Mouse (Mus musculus) NIH3T3 (cell line): Measurements from ENCODE around the gene Pgpep1.

Source experiments
- DNase-seq: peaks from one replicate; pipeline ENCODE4 v3.0.0-alpha.2; 2012; ENCODE audit warnings: low read depth

Pgpep1 gene

GRCm38 (mm10) chr8:70659604-70660272 is 450 bp downstream of the Pgpep1 start:
- peak; percentile 96 for DNase-seq

GRCm38 (mm10) chr8:70658897-70659603 is 1.1 kb downstream of the Pgpep1 start:
- no peak for DNase-seq

DNA sequence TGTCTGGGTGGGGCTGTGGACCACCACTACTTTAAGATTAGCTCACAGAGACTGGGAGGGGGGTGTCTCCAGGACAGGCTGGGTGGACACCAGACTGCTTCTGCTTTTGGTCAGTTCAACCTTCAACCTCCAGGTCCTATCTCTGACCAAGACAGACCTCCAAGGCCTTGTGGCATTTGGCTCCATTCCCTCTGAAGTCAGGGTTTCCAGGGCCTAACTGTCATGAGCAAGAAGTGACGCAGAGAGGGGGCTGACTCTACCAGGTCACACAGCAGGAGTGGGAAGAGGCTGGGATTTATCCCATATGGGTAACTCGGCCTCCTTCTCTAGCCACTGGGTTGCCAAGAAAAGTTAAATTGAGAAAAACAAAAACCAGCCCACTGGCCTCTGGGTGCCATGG is 2.4 kb downstream of the Pgpep1 start:
- no peak for DNase-seq

GRCm38 (mm10) chr8:70657214-70657613 is 3.0 kb downstream of the Pgpep1 start:
- DNase-seq, result no peak

GRCm38 (mm10) chr8:70656193-70656790 is 3.9 kb downstream of the Pgpep1 start:
- DNase-seq, result no peak

GRCm38 (mm10) chr8:70655469-70655868 is 4.7 kb downstream of the Pgpep1 start:
- no peak for DNase-seq

DNA sequence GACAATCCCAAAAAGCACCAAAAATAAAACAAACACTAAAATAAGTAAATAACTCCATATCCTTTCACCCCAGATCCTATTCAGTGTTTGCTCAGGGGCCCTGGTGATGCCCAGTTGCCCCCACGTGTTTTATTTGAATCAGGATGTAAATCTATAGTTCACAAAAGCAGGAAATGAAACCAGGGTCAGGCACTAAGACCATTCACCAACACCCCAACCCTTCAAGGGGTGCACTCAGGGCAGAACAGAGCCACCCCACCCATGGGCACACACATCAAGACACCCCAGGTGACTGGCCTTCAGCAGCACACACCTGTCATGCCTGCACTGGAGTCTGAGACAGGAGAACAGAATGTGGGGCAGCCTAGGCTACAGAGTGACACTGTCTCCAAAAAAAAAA is 6.1 kb downstream of the Pgpep1 start:
- no peak for DNase-seq

DNA sequence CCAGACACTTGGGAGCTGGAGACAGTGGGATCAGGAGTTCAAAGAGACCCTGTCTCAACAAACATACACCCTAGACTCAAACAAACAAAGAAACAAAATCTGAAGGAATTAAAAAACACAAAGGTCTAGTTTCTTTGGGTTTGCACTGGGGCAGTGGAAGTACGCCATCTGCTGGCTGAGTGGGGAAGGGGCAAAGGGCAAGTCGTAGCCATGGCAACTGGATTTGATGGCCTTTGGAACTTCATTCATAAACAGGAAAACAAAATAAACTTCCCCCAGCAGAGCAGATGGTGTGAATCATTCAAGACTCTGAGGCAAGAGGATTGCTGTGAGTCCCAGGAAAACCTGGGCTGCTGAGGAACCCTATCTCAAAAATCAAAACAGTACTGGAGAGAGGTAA is 7.0 kb downstream of the Pgpep1 start:
- DNase-seq, result peak; percentile 78

DNA sequence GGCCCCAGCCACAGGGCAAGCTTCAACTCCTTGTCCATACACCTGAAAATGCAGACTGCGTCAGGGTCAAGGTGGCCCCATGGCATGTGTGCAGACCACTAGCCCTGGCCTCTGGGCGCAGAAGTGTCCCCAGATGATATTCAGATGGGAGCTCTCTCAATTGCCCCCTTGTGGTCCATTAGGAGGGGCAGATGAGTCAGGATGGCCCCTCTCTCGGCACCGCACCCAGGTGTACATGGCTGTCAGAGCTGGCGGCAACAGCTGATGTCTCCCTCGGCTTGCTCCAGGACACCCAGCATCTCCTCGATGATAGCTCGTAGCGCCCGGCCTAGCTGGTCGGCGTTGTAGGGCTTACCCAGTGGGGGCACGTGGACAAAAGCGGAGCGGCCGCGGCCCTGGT is 9.8 kb downstream of the Pgpep1 start:
- no peak for DNase-seq

DNA sequence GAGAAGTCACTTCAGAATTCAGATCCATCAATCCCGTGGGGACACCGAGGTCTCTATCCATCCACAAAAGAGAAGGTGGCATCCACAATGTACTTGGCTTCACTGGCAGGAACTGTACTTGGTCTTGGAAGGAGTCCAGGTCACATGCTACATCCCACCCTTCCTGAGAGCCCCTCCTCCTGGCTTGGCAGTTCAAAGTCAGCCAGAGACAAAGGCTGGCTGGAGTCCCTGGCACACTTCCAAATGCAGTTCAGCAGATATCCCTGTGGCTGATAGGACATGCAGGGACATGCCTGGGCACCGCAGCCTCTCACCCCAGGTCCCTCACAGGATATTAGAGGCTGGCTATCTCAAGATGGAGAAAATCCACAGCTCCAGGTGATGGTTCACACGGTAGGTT is 10.9 kb downstream of the Pgpep1 start:
- peak; percentile 77 for DNase-seq

DNA sequence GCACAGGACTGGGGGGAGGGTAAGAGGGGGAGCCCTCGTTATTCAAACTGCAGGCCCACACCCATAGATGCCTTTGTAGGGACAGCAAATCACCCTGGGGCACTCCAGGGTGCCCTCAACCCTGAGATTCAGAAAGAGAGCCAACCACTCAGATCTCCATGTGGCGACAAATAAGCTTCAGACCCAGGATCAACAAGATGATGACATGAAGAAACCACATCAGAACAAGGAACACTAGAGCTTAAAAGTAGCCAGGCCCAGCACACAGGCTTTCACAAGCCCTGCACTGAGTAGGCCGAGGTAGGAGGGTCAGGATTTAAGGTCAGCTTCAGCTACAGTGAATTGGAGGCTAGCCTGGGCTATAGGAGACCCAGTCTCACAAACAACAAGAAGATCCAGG is 11.3 kb downstream of the Pgpep1 start:
- DNase-seq, result no peak

GRCm38 (mm10) chr8:70648164-70648442 is 12.1 kb downstream of the Pgpep1 start:
- no peak for DNase-seq

DNA sequence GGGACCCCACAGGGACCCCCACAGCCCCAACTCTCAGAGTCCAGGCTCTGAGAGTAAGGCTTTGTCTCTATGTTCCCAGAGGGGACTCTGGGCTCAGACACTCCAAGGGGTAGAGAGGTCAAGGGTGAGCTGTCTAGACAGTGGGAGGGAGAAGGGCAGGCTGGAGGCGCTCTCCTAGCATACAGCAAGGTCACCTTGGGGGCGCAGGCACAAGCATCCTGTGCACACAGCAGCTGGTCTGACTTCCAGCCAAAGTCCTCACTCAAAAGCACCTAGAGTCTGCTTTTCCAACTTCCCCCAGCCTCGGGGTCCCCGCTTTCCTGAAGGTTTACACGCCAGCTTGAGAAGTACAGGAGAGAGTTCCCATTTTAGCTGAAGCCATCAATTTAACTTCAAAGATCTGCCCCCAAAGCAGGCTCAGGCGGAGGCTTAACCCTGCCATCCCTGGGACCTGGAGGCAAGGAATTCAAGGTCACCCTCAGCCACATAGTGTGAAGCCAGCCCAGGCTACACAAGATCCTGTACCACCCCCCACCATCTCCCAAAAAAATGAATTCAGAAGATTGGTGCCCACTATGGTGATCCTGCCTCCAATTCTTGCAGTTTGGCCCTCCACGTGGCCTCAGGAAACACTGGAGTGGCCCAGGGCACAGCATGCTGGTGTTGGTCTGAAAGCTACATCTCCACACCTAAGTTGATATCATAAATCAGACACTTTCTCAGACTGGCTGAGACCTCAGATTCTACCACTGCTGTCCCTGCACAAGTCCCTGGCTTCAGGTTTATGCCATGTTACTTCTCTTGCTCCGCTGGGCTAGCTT is 12.6 kb downstream of the Pgpep1 start:
- DNase-seq, result no peak

DNA sequence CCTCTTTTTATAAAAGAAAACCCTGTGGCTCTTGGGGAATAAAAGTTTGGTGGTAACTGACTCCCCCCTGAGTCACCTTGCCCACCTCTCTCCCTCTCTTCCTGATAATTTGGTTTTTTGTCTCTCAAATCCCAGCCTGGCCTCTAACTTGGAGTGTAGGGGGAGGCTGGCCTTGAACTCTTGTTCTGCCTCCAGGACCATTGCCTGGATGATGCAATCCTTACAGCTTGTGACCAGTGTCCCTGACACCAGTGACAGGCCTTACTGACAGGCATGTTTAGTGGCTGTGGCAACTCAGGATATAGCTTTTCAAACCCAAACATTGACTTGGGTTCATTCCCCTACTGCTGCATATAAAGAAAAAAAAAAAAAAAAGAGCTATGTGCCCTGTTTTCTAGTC is 13.4 kb downstream of the Pgpep1 start:
- DNase-seq, result no peak

GRCm38 (mm10) chr8:70646369-70646768 is 13.8 kb downstream of the Pgpep1 start:
- DNase-seq, result no peak

DNA sequence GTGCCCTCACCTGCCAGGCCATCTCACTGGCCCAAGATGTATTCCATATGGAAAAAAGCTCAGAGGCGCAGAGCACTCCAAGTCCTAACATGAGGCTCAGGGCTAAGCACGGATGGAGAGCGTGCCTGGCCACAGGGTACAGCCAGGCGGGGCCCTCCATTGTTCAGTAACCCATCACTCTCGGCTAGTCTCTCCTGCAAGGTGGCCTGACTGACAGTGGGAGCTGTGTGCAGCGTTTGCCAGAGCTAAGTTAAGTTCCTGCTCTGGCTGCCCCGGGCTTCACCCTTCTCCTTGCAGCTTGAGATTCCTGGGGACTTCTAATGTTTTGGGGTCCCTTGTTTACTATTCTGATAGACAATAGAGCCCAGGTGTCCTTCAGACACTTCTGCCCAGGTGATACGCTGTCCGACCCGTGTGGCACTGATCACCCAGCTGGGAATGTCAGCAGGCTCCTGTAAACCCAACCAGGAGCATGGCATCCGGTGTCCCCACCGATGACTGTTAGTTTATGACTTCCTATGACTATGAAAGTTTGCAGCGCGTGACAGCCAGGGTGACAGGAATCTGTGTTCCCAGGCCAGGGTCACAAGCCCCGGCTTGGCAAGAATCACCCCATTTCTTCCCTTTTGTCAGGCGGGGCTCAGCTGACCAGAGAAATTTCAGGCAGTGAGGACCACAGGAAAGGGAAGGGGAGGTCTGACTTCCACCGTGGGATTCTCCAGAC is 14.5 kb downstream of the Pgpep1 start:
- no peak for DNase-seq

GRCm38 (mm10) chr8:70644065-70644464 is 16.1 kb downstream of the Pgpep1 start:
- DNase-seq, result peak; percentile 38

GRCm38 (mm10) chr8:70643019-70643418 is 17.2 kb downstream of the Pgpep1 start:
- DNase-seq, result peak; percentile 50

- DNase-seq, result no peak
These were observed 21.4 kb downstream of the Pgpep1 start for GRCm38 (mm10) chr8:70638752-70639151.

- DNase-seq, result no peak
These were observed 23.4 kb downstream of the Pgpep1 start for GRCm38 (mm10) chr8:70636838-70637237.

- no peak for DNase-seq
These were observed 24.7 kb downstream of the Pgpep1 start for GRCm38 (mm10) chr8:70635527-70635926.

DNA sequence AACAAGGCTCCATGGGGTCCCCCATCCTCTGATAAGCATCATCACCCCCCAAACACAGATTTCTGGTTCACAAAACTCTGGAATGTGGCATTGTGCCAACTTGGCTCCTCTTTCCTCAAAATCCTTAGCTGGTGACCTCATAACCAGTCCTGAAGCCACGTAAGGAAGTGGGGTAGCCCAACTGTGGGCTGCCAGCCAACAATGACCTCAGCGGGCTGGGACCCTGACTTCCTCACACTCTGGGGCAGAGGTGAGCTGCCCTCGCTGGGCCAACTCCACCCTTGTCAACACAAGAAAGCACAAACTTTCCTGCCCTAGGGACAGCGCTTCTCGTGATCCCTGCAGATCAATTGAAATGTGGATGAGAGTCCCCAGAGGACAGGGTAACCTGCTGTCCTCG is 26.1 kb downstream of the Pgpep1 start:
- DNase-seq, result peak; percentile 83
